Mouse (Mus musculus): ENCODE results near the gene Pnldc1.

- no peak for TF ChIP-seq POLR2A (IDR thresholded peaks at IDR 0.05; ENCODE audit: control insufficient read depth, low read depth, low read length)
- TF ChIP-seq CTCF (IDR thresholded peaks at IDR 0.05; ENCODE audit: control insufficient read depth, insufficient read depth, insufficient replicate concordance, low read depth, low read length) = no peak
Observed at GRCm38 (mm10) chr17:12843826-12844225, 66.2 kb downstream of the Pnldc1 start.
